Mouse (Mus musculus): ENCODE data around the gene Pole2. TPM values are rescaled to one million over a fixed set of nuclear protein-coding genes. Genes with fewer than 3 reads are reported as not detected.
A peak's percentile ranks its signal among the peaks of the same experiment; 100 is the strongest.
"Not testable (repeated sequence)": the region's sequence is repeated elsewhere in the genome, so short reads cannot be mapped to it uniquely, and the experiment has no call there.

The Pole2 gene
- polyA plus RNA-seq, 1 experiment from 2014 or later: 28.8 TPM

- WGBS: 76% methylated on average over 7 of the region's 7 CpGs
- Histone ChIP-seq H3K27ac (replicated peaks) (0 out of 2 replicates have a peak overlapping the region, but pooled peaks have one; percentile 93), H3K4me1 (peaks cover 29% of the 10 kb centered on the region), H3K36me3 (replicated peaks) (peaks cover 52% of the 10 kb centered on the region), H3K4me3 (peak overlapping the region; percentile 88), H3K9me3 (no peaks in the 10 kb centered on the region), H3K27me3 (replicated peaks; ENCODE audit: low read depth, poor library complexity, severe bottlenecking) (no peaks in the 10 kb centered on the region)
- DNase-seq (ENCODE audit: low spot score): no peak
Observed at GRCm38 (mm10) chr12:69185371-69185770, 42.6 kb downstream of the Pole2 start.

DNA sequence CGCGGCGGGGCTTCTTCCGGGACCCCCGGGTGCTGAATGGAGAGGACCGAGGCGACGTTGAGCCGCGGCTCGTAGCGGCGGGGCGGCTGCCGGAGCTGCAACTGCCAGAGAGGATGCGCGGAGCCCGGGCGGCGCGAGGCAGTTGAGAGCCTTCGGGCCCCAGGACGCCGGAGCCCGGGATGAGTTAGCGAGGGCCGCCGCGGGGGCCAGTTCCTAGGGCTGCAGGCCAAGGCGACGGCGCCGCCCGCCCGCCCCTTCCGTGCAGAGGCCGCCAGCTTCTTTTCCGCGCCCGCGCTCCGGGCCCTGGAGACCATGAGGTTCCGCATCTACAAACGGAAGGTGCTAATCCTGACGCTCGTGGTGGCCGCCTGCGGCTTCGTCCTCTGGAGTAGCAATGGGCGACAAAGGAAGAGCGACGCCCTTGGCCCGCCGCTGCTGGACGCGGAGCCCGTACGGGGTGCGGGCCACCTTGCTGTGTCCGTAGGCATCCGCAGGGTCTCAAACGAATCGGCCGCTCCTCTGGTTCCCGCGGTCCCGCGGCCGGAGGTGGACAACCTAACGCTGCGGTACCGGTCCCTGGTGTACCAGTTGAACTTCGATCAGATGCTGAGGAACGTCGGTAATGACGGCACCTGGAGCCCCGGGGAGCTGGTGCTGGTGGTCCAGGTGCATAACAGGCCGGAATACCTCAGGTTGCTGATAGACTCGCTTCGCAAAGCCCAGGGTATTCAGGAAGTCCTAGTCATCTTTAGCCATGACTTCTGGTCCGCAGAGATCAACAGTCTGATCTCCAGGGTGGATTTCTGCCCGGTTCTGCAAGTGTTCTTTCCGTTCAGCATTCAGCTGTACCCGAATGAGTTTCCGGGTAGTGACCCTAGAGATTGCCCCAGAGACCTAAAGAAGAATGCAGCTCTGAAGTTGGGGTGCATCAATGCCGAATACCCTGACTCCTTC is 43.4 kb downstream of the Pole2 start:
- Histone ChIP-seq H3K4me1 (peaks cover 29% of the 10 kb centered on the region), H3K4me3 (peak overlapping the region; percentile 88), H3K36me3 (replicated peaks) (peaks cover 46% of the 10 kb centered on the region), H3K27ac (replicated peaks) (peak overlapping the region; percentile 93), H3K9me3 (no peaks in the 10 kb centered on the region), H3K27me3 (replicated peaks; ENCODE audit: low read depth, poor library complexity, severe bottlenecking) (no peaks in the 10 kb centered on the region)
- WGBS: 3% methylated on average over 86 of the region's 86 CpGs
- peak; percentile 64 for DNase-seq (ENCODE audit: low spot score)

DNA sequence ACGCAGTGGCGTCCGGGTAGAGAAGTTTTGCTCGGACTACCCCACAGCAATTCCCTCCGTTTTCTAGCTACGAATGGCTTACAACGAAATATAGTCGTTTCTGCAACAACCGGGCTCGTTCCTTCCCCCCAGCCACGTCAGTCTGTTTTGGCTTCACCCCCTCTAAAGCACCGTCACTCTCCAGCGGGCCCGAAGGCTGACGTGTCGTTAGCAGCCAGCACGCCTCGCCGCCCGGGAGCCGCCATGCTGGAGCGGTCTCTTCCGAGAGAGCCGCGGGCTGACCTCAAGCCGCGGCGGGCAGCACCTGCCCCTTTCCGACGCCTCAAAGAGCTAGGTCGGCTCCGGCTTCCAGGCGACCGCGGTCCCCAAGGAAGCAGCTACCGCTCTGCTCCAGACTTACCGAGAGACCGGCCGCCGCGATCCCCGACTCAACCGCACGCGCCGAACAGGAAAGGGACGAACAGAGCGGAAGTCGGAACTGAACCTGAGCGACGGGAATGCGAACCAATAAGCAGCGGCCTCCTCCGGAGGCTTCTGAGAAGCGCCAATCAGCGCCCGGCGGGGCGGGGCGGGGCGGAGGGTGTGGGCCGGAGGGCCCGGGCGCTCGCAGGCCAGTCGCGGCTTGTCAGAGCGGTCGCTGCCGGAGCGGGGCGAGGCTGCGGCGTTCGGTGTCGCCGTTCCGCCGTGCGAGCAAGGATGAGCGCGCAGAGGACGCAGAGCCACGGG is 44.2 kb downstream of the Pole2 start, which contains the start of the genes Rpl36al and Mgat2:
TSS of gene Rpl36al (minus strand) at position 501 of the 726 bp plus-strand sequence.
TSS of gene Mgat2 (plus strand) at position 575 of the 726 bp plus-strand sequence.
- WGBS: under 1% methylated on average over 84 of the region's 84 CpGs
- Histone ChIP-seq H3K27me3 (replicated peaks; ENCODE audit: low read depth, poor library complexity, severe bottlenecking) (no peaks in the 10 kb centered on the region), H3K4me1 (peaks cover 29% of the 10 kb centered on the region), H3K36me3 (replicated peaks) (peaks cover 46% of the 10 kb centered on the region), H3K4me3 (peak within 1 kb of the TSS; percentile 88), H3K9me3 (no peaks in the 10 kb centered on the region), H3K27ac (replicated peaks) (peak within 1 kb of the TSS; percentile 93)
- DNase-seq (ENCODE audit: low spot score): peak; percentile 98

- H3K4me3 ChIP-seq: no peak overlapping the region
- WGBS: 87% methylated on average over 4 of the region's 4 CpGs
- H3K27ac ChIP-seq (replicated peaks): no peak overlapping the region
- peaks cover 51% of the 10 kb centered on the region for H3K36me3 ChIP-seq (replicated peaks)
- H3K27me3 ChIP-seq (replicated peaks; ENCODE audit: low read depth, poor library complexity, severe bottlenecking): no peaks in the 10 kb centered on the region
- H3K9me3 ChIP-seq: no peaks in the 10 kb centered on the region
- no peak for DNase-seq (ENCODE audit: low spot score)
- peaks cover 25% of the 10 kb centered on the region for H3K4me1 ChIP-seq
Observed at GRCm38 (mm10) chr12:69181800-69182199, 46.2 kb downstream of the Pole2 start.

- WGBS: 85% methylated on average over 12 of the region's 12 CpGs
- DNase-seq (ENCODE audit: low spot score): no peak
- Histone ChIP-seq H3K4me3 (no peak overlapping the region), H3K36me3 (replicated peaks) (peaks cover 72% of the 10 kb centered on the region), H3K9me3 (no peaks in the 10 kb centered on the region), H3K27ac (replicated peaks) (no peak overlapping the region), H3K4me1 (peaks cover 6% of the 10 kb centered on the region; the same call in 1 of the 2 replicates), H3K27me3 (replicated peaks; ENCODE audit: low read depth, poor library complexity, severe bottlenecking) (no peaks in the 10 kb centered on the region)
Observed at GRCm38 (mm10) chr12:69179371-69179770, 48.6 kb downstream of the Pole2 start.

DNA sequence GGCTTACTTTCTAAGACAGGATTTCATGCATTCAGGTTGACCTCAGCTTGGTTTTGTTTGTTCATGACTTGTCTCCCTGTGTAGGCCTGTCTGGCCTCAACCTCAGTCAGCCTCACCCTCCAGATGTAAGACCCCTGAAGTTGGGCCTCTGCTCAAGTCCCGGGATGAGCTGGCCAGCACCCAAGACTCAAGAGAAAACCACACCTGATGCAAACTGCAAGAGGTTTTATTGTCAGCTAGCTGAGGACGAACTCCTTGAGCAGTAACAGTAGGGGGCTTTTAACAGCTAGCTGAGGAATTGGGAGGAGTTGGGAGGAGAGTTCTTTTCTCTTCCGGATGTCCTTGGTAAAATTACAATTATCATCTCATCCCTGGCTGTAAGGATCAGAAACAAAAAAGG is 50.5 kb downstream of the Pole2 start:
- 88% methylated on average over 3 of the region's 3 CpGs for WGBS
- Histone ChIP-seq H3K27me3 (replicated peaks; ENCODE audit: low read depth, poor library complexity, severe bottlenecking) (no peaks in the 10 kb centered on the region), H3K36me3 (replicated peaks) (peaks cover 86% of the 10 kb centered on the region), H3K4me1 (no peaks in the 10 kb centered on the region), H3K9me3 (no peaks in the 10 kb centered on the region), H3K4me3 (no peak overlapping the region), H3K27ac (replicated peaks) (no peak overlapping the region)
- no peak for DNase-seq (ENCODE audit: low spot score)

- no peaks in the 10 kb centered on the region for H3K9me3 ChIP-seq
- H3K27me3 ChIP-seq (replicated peaks; ENCODE audit: low read depth, poor library complexity, severe bottlenecking): no peaks in the 10 kb centered on the region
- WGBS: 92% methylated on average over 3 of the region's 3 CpGs
- no peak for DNase-seq (ENCODE audit: low spot score)
- H3K4me3 ChIP-seq: no peak overlapping the region
- H3K4me1 ChIP-seq: no peaks in the 10 kb centered on the region
- H3K27ac ChIP-seq (replicated peaks): no peak overlapping the region
- peaks cover 79% of the 10 kb centered on the region for H3K36me3 ChIP-seq (replicated peaks)
Observed at GRCm38 (mm10) chr12:69175975-69176374, 52.0 kb downstream of the Pole2 start.

- no peak for DNase-seq (ENCODE audit: low spot score)
- no peak overlapping the region for H3K27ac ChIP-seq (replicated peaks)
- H3K27me3 ChIP-seq (replicated peaks; ENCODE audit: low read depth, poor library complexity, severe bottlenecking): no peaks in the 10 kb centered on the region
- no peak overlapping the region for H3K4me3 ChIP-seq
- peaks cover 16% of the 10 kb centered on the region for H3K4me1 ChIP-seq
- 90% methylated on average over 2 of the region's 2 CpGs for WGBS
- H3K36me3 ChIP-seq (replicated peaks): peaks cover 42% of the 10 kb centered on the region
- no peaks in the 10 kb centered on the region for H3K9me3 ChIP-seq
Observed at GRCm38 (mm10) chr12:69171307-69171706, 56.7 kb downstream of the Pole2 start.

DNA sequence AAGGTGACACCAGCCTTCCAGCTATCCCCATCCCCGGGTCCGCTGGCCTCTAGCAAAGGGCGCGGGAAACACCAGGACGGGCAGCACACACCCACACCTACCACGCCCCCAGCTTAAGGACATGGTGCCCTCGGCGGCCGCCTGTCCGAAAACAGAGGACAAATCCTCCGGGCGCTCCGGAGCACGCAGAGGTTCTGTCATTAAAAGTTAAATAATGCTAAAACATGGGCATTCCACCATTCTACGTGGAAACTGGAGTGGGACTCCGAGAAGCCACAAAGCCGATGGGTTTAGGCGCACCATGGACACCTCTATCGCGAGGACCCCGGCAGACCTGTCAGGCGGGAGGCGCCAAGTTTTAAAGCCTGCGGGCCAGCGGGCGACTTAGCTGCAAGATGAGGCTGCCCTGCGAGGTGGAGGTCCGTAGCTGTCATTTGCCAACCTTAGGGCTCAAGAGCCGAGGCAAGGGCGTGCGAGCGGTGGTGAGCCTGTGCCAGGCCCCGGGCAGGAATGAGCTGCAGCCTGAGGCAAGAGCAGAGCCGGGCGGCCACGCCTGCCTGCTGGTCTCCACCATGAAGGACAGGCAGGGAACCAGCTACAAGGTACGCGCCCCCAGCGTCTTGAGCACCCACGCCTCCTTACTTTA is 59.4 kb downstream of the Pole2 start, which contains the start of gene Lrr1:
TSS of gene Lrr1 (plus strand) at position 354 of the 646 bp plus-strand sequence.
- Histone ChIP-seq H3K4me1 (peaks cover 16% of the 10 kb centered on the region), H3K27ac (replicated peaks) (peak within 1 kb of the TSS; percentile 96), H3K27me3 (replicated peaks; ENCODE audit: low read depth, poor library complexity, severe bottlenecking) (no peaks in the 10 kb centered on the region), H3K36me3 (replicated peaks) (peaks cover 15% of the 10 kb centered on the region), H3K9me3 (no peaks in the 10 kb centered on the region), H3K4me3 (peak within 1 kb of the TSS; percentile 83)
- under 1% methylated on average over 40 of the region's 40 CpGs for WGBS
- peak; percentile 87 for DNase-seq (ENCODE audit: low spot score)

- peaks cover 16% of the 10 kb centered on the region for H3K4me1 ChIP-seq
Observed at GRCm38 (mm10) chr12:69167656-69168460, 60.1 kb downstream of the Pole2 start.

DNA sequence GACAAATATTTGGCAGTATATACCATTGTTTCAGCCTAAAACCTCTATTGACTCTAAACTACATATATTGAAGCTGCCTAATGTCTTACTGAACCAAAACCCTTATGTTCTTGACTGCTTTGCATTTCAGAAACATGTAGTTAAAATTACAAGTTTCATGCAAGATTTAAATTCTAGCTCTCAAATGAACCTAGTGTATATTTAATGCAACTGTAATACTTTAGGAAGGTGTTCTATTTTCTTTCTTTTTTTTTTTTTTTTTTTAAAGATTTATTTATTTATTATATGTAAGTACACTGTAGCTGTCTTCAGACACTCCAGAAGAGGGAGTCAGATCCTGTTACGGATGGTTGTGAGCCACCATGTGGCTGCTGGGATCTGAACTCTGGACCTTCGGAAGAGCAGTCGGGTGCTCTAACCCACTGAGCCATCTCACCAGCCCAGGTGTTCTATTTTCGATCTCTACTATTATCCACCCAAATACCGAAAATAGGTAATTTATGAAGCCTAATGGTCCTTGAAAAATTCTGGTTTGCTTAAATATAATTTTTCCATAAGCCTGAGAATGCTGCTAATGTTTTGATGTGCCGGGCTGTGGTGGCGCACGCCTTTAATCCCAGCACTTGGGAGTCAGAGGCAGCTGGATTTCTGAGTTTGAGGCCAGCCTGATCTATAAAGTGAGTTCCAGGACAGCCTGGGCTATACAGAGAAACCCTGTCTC is 61.0 kb downstream of the Pole2 start:
- DNase-seq (ENCODE audit: low spot score); H3K27me3 ChIP-seq (replicated peaks; ENCODE audit: low read depth, poor library complexity, severe bottlenecking); H3K36me3 ChIP-seq (replicated peaks); H3K27ac ChIP-seq (replicated peaks); H3K9me3 ChIP-seq; H3K4me3 ChIP-seq: not testable (repeated sequence)
- 65% methylated on average over 8 of the region's 8 CpGs for WGBS
- H3K4me1 ChIP-seq: peaks cover 16% of the 10 kb centered on the region

More at GRCm38 (mm10) chr12:69167656-69168460, 60.1 kb downstream of the Pole2 start:
- Histone ChIP-seq H3K4me3 (peak overlapping the region; percentile 83), H3K9me3 (no peaks in the 10 kb centered on the region), H3K36me3 (replicated peaks) (peaks cover 9% of the 10 kb centered on the region), H3K27me3 (replicated peaks; ENCODE audit: low read depth, poor library complexity, severe bottlenecking) (no peaks in the 10 kb centered on the region), H3K27ac (replicated peaks) (peak overlapping the region; percentile 96)
- no peak for DNase-seq (ENCODE audit: low spot score)
- whole genome bisulfite sequencing: 9% methylated on average over 18 of the region's 18 CpGs

All from embryonic facial prominence, embryonic 10.5 days (tissue).